Mouse (Mus musculus): ENCODE measurements around the gene Gm9573. TPM values are rescaled to one million over a fixed set of nuclear protein-coding genes. Genes with fewer than 3 reads are reported as not detected.

The Gm9573 gene
- total and polyA plus RNA-seq, 2 experiments from 2014 or later = not detected

DNA sequence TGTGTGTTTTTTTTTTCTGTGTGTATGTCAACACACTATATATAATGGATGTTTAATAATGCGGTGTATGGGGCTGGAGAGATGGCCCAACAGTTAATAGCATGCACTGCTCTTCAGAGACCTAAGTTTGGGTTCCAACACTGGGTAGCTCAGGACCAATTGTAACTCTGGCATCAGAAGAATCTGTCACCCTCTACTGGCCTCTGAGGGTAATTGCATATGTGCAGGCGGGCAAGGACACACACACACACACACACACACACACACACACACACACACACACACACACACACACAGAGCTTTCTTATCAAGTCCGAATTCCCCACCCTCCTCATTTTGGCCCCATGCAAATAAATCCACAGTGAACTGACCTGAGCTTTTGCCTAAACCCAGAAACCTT is 8.8 kb upstream of the Gm9573 start:
- no peak overlapping the region for H3K4me2 ChIP-seq (ENCODE audit: low read depth, low read length)
- TF ChIP-seq CTCF (IDR thresholded peaks at IDR 0.05; ENCODE audit: low read depth) = peak; percentile 10; the same call in 1 of the 2 replicates
- no peak for TF ChIP-seq EP300 (IDR thresholded peaks at IDR 0.05; ENCODE audit: low read depth)
- H3K9ac ChIP-seq (replicated peaks; ENCODE audit: low read depth, low read length) = no peak overlapping the region
- WGBS = 70% methylated on average over 3 of the region's 3 CpGs
- H3K9me3 ChIP-seq (replicated peaks; ENCODE audit: control insufficient read depth, low read length) = no peaks in the 10 kb centered on the region
- H3K4me3 ChIP-seq (ENCODE audit: low read depth, low read length) = no peak overlapping the region
- ATAC-seq (ENCODE audit: insufficient read depth, low read depth) (no peak), DNase-seq (ENCODE audit: low spot score) (no peak)
- 0 out of 2 replicates have a peak, but pooled peaks cover 8% of the 10 kb centered on the region for H3K27me3 ChIP-seq (ENCODE audit: control insufficient read depth, insufficient read depth, low read length)
- peaks cover 4% of the 10 kb centered on the region; the same call in 1 of the 2 replicates for H3K4me1 ChIP-seq (ENCODE audit: control insufficient read depth, insufficient read depth)
- no peaks in the 10 kb centered on the region for H3K36me3 ChIP-seq (replicated peaks; ENCODE audit: control insufficient read depth, insufficient read depth, low read length)
- no peak overlapping the region for H3K27ac ChIP-seq (ENCODE audit: low read depth)

- WGBS = 17% methylated on average over 1 of the region's 1 CpGs
- peak; percentile 40 for ATAC-seq (ENCODE audit: insufficient read depth, low read depth)
Observed at GRCm38 (mm10) chr17:35633992-35634391, 7.6 kb upstream of the Gm9573 start.

DNA sequence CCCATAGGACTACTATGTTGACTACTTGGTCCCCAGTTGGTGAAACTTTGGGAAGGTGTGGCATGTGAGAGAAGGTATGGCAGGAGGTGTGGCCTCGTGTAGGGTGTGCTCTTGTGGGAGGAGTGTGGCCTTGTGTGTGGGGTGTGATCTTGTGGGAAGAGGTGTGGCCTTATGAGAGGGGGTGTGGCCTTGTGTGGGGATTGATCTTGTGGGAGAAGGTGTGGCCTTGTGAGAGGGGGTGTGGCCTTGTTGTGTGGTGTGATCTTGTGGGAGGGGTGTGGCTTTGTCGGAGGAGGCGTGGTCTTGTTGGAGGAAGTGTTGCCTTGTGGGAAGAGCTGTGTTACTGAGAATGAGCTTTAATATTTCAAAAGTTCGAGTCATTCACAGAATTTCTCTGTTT is 9.3 kb downstream of the Gm9573 start:
- TF ChIP-seq EP300 (IDR thresholded peaks at IDR 0.05; ENCODE audit: low read depth) = no peak
- TF ChIP-seq CTCF (IDR thresholded peaks at IDR 0.05; ENCODE audit: low read depth) = no peak
- no peak overlapping the region for H3K9ac ChIP-seq (replicated peaks; ENCODE audit: low read depth, low read length)
- H3K4me1 ChIP-seq (ENCODE audit: control insufficient read depth, insufficient read depth) = no peaks in the 10 kb centered on the region
- no peaks in the 10 kb centered on the region for H3K27me3 ChIP-seq (ENCODE audit: control insufficient read depth, insufficient read depth, low read length)
- H3K4me2 ChIP-seq (ENCODE audit: low read depth, low read length) = no peak overlapping the region
- WGBS = 51% methylated on average over 4 of the region's 4 CpGs
- H3K36me3 ChIP-seq (replicated peaks; ENCODE audit: control insufficient read depth, insufficient read depth, low read length) = no peaks in the 10 kb centered on the region
- no peaks in the 10 kb centered on the region for H3K9me3 ChIP-seq (replicated peaks; ENCODE audit: control insufficient read depth, low read length)
- H3K4me3 ChIP-seq (ENCODE audit: low read depth, low read length) = no peak overlapping the region
- ATAC-seq (ENCODE audit: insufficient read depth, low read depth) (no peak), DNase-seq (ENCODE audit: low spot score) (no peak)
- H3K27ac ChIP-seq (ENCODE audit: low read depth) = no peak overlapping the region

More at GRCm38 (mm10) chr17:35633992-35634391, 7.6 kb upstream of the Gm9573 start:
- H3K9me3 ChIP-seq (replicated peaks; ENCODE audit: control insufficient read depth, low read length) = no peaks in the 10 kb centered on the region
- H3K36me3 ChIP-seq (replicated peaks; ENCODE audit: control insufficient read depth, insufficient read depth, low read length) = no peaks in the 10 kb centered on the region
- H3K4me3 ChIP-seq (ENCODE audit: low read depth, low read length) = no peak overlapping the region
- no peak overlapping the region for H3K4me2 ChIP-seq (ENCODE audit: low read depth, low read length)
- peak; percentile 32 for DNase-seq (ENCODE audit: low spot score)
- TF ChIP-seq CTCF (IDR thresholded peaks at IDR 0.05; ENCODE audit: low read depth) = peak; percentile 55
- no peak for TF ChIP-seq EP300 (IDR thresholded peaks at IDR 0.05; ENCODE audit: low read depth)
- no peaks in the 10 kb centered on the region for H3K4me1 ChIP-seq (ENCODE audit: control insufficient read depth, insufficient read depth)
- H3K27me3 ChIP-seq (ENCODE audit: control insufficient read depth, insufficient read depth, low read length) = 0 out of 2 replicates have a peak, but pooled peaks cover 8% of the 10 kb centered on the region
- no peak overlapping the region for H3K9ac ChIP-seq (replicated peaks; ENCODE audit: low read depth, low read length)
- no peak overlapping the region for H3K27ac ChIP-seq (ENCODE audit: low read depth)

DNA sequence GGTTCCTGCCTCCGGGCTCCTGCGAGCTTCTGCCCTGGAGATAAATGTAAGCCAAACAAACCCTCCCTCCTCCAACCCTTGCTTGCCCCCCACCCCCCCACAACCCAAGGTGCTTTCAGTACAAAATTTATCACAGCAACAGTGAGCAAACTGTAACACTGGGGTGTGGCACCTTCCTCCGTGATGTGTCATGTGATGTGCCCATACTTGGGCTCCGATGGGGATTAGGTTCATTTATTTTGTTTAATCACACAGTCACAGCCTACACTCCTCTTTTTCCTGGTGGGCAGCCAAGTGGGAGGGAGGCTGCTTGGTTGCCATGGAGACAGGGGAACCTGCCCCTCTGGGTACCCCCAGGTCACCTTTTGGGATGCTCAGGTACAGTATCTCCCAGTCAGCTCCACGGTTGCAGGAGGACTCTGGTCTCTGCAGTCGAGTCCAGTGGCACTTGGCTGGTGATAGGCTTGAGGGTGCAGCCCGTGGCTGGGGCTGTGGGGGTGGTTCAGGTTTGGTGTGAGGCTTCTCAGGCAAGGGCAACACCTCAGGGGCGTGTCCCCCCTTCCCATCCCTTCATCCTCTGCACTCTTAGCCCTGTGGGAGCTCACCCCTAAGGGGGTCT is 24.6 kb downstream of the Gm9573 start:
- Histone ChIP-seq H3K4me3 (ENCODE audit: low read depth, low read length) (no peak overlapping the region), H3K36me3 (replicated peaks; ENCODE audit: control insufficient read depth, insufficient read depth, low read length) (no peaks in the 10 kb centered on the region), H3K9me3 (replicated peaks; ENCODE audit: control insufficient read depth, low read length) (no peaks in the 10 kb centered on the region), H3K4me2 (ENCODE audit: low read depth, low read length) (no peak overlapping the region), H3K4me1 (ENCODE audit: control insufficient read depth, insufficient read depth) (no peaks in the 10 kb centered on the region), H3K27me3 (ENCODE audit: control insufficient read depth, insufficient read depth, low read length) (no peaks in the 10 kb centered on the region), H3K27ac (ENCODE audit: low read depth) (no peak overlapping the region), H3K9ac (replicated peaks; ENCODE audit: low read depth, low read length) (no peak overlapping the region)
- ATAC-seq (ENCODE audit: insufficient read depth, low read depth) (no peak), DNase-seq (ENCODE audit: low spot score) (no peak)
- no peak for TF ChIP-seq CTCF (IDR thresholded peaks at IDR 0.05; ENCODE audit: low read depth)
- TF ChIP-seq EP300 (IDR thresholded peaks at IDR 0.05; ENCODE audit: low read depth) = no peak
- WGBS = 35% methylated on average over 8 of the region's 8 CpGs

DNA sequence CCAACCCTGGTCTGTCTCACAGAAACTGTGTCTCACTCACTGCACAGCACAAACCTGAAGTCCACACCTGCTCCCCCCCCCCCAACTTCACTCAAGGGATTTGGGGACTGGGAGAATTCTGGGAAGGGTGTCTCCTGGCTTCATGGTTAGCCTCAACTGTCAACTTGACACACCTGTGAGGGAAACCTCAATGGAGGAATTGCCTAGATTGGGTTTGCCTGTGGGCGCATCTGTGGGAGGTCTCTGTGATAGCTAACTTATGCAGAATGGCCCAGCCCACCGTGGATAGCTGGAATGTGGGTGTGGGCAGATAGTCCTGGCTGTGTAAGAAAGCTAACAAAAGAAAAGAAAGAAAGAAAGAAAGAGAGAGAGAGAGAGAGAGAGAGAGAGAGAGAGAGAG is 25.2 kb downstream of the Gm9573 start, which contains the start of gene Sfta2:
Gene Sfta2, plus strand, starts transcription at position 301 of the 400 bp plus-strand sequence.
- 36% methylated on average over 2 of the region's 2 CpGs for WGBS
- no peak within 1 kb of the TSS for H3K4me2 ChIP-seq (ENCODE audit: low read depth, low read length)
- TF ChIP-seq CTCF (IDR thresholded peaks at IDR 0.05; ENCODE audit: low read depth) = no peak
- no peak within 1 kb of the TSS for H3K4me3 ChIP-seq (ENCODE audit: low read depth, low read length)
- H3K36me3 ChIP-seq (replicated peaks; ENCODE audit: control insufficient read depth, insufficient read depth, low read length) = no peaks in the 10 kb centered on the region
- H3K9ac ChIP-seq (replicated peaks; ENCODE audit: low read depth, low read length) = no peak within 1 kb of the TSS
- no peaks in the 10 kb centered on the region for H3K27me3 ChIP-seq (ENCODE audit: control insufficient read depth, insufficient read depth, low read length)
- DNase-seq (ENCODE audit: low spot score) (no peak), ATAC-seq (ENCODE audit: insufficient read depth, low read depth) (no peak)
- no peak within 1 kb of the TSS for H3K27ac ChIP-seq (ENCODE audit: low read depth)
- no peaks in the 10 kb centered on the region for H3K4me1 ChIP-seq (ENCODE audit: control insufficient read depth, insufficient read depth)
- no peaks in the 10 kb centered on the region for H3K9me3 ChIP-seq (replicated peaks; ENCODE audit: control insufficient read depth, low read length)

DNA sequence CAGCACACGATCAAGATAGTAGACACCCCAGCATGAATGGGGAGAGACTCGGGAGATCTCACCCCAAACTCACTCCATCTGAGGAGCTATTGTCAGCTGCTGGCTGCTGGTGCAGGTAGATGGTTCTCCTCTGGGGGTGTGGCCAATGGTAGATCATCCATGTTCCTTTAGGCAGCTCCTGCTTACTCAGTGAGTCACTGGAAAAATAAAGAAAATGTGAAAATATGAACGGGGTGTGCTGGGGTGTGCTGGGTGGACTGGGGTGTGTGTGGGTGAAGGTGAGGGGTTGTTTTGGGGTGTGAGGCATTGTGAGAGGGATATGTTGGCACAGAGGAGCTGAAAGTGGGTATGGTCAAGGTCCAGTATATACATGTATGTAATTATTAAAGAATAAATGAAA is 29.0 kb downstream of the Gm9573 start:
- H3K4me3 ChIP-seq (ENCODE audit: low read depth, low read length) = no peak overlapping the region
- no peak for TF ChIP-seq CTCF (IDR thresholded peaks at IDR 0.05; ENCODE audit: low read depth)
- no peak for TF ChIP-seq EP300 (IDR thresholded peaks at IDR 0.05; ENCODE audit: low read depth)
- DNase-seq (ENCODE audit: low spot score) (no peak), ATAC-seq (ENCODE audit: insufficient read depth, low read depth) (no peak)
- no peak overlapping the region for H3K9ac ChIP-seq (replicated peaks; ENCODE audit: low read depth, low read length)
- H3K4me1 ChIP-seq (ENCODE audit: control insufficient read depth, insufficient read depth) = no peaks in the 10 kb centered on the region
- H3K4me2 ChIP-seq (ENCODE audit: low read depth, low read length) = no peak overlapping the region
- no peaks in the 10 kb centered on the region for H3K9me3 ChIP-seq (replicated peaks; ENCODE audit: control insufficient read depth, low read length)
- H3K36me3 ChIP-seq (replicated peaks; ENCODE audit: control insufficient read depth, insufficient read depth, low read length) = no peaks in the 10 kb centered on the region
- no peaks in the 10 kb centered on the region for H3K27me3 ChIP-seq (ENCODE audit: control insufficient read depth, insufficient read depth, low read length)
- WGBS = 89% methylated on average over 3 of the region's 3 CpGs
- H3K27ac ChIP-seq (ENCODE audit: low read depth) = no peak overlapping the region

All from heart, postnatal 0 days (tissue).